Mouse (Mus musculus) kidney, embryonic 16.5 days (tissue): Measurements from ENCODE around the gene Borcs7. TPM values are rescaled to one million over a fixed set of nuclear protein-coding genes. Genes with fewer than 3 reads are reported as not detected.

Experiments used
- ATAC-seq: fragments of 200-750 bp; cut with Nextera tagmentation; 2 replicates; pipeline ENCODE4 v1.8.0; 2017; ENCODE audit warnings: moderate TSS enrichment; ENCODE audit not compliant: low FRiP score, low TSS enrichment
- H3K27ac ChIP-seq: fragments of 300-500 bp; sonication (generic); 2 replicates; pipeline ENCODE4 v1.5.1; 2014; ENCODE audit warnings: low read length
- H3K27me3 ChIP-seq: fragments of 300-500 bp; sonication (generic); 2 replicates; pipeline ENCODE4 v1.6.1; 2014; ENCODE audit warnings: low read length, control low read depth, mixed read lengths; ENCODE audit not compliant: insufficient read depth
- H3K36me3 ChIP-seq: fragments of 300-500 bp; sonication (generic); 2 replicates; pipeline ENCODE4 v1.6.1; 2014; ENCODE audit warnings: low read length, control low read depth, mixed read lengths; ENCODE audit not compliant: insufficient read depth
- H3K4me1 ChIP-seq: fragments of 300-500 bp; sonication (generic); 2 replicates; pipeline ENCODE4 v1.6.1; 2014; ENCODE audit warnings: low read length, control low read depth, mixed read lengths; ENCODE audit not compliant: insufficient read depth
- H3K4me2 ChIP-seq: fragments of 300-500 bp; sonication (generic); replicated peaks from 2 replicates; pipeline ENCODE4 v1.6.1; 2014; ENCODE audit warnings: low read depth, low read length
- H3K4me3 ChIP-seq: fragments of 300-500 bp; sonication (generic); 2 replicates; pipeline ENCODE4 v1.5.1; 2014; ENCODE audit warnings: mild to moderate bottlenecking, low read length
- H3K9ac ChIP-seq: fragments of 300-500 bp; sonication (generic); replicated peaks from 2 replicates; pipeline ENCODE4 v1.6.1; 2014; ENCODE audit warnings: low read length
- H3K9me3 ChIP-seq: fragments of 300-500 bp; sonication (generic); 2 replicates; pipeline ENCODE4 v1.6.1; 2016; ENCODE audit warnings: low read length, control low read depth
- WGBS: fragments of 180-500 bp; shearing (Covaris S2); extraction: QIAGEN DNeasy Blood & Tissue Kit; methylation state at CpG from one replicate; pipeline ENCODE4 v1.1.7; 2014; 5-methylcytosine and 5-hydroxymethylcytosine counted together
- polyA plus RNA-seq: library from polyadenylated mRNA; unstranded; fragments of >200 nt; fragmentation: Nextera tagmentation; extraction: Ambion mirVana; gene quantifications from 2 replicates; pipeline ENCODE4 v1.2.1, GENCODE M21; 2015

Gene Borcs7
- polyA plus RNA-seq, 1 experiment from 2014 or later: 15.6 TPM

DNA sequence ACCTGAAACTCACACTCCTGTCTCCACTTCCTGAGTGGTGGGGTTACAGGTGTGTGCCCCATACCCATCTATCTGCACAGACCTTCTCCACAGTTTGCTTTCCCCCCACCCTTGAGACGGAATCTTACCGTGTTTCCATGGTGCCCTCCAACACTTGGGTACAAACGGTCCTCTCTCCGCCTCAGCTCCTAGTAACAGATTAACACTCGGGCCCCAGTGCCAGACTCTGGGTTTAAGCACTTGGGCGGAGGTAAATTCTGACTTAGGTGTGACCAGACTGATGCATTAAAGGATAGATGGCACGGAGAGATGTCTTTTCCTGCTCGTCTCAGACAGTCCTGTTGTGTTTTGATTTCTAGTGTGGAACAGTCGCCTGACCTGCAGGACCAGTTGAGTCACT, 11.4 kb downstream of the Borcs7 start:
- H3K27me3 ChIP-seq: peaks cover 3% of the 10 kb centered on the region; the same call in 1 of the 2 replicates
- no peak overlapping the region for H3K27ac ChIP-seq
- H3K4me3 ChIP-seq: no peak overlapping the region
- WGBS: 74% methylated on average over 9 of the region's 9 CpGs
- H3K4me1 ChIP-seq: peaks cover 8% of the 10 kb centered on the region; the same call in 1 of the 2 replicates
- no peak for ATAC-seq
- no peaks in the 10 kb centered on the region for H3K9me3 ChIP-seq
- H3K36me3 ChIP-seq: 0 out of 2 replicates have a peak, but pooled peaks cover 4% of the 10 kb centered on the region
- no peak overlapping the region for H3K4me2 ChIP-seq
- H3K9ac ChIP-seq: no peak overlapping the region

DNA sequence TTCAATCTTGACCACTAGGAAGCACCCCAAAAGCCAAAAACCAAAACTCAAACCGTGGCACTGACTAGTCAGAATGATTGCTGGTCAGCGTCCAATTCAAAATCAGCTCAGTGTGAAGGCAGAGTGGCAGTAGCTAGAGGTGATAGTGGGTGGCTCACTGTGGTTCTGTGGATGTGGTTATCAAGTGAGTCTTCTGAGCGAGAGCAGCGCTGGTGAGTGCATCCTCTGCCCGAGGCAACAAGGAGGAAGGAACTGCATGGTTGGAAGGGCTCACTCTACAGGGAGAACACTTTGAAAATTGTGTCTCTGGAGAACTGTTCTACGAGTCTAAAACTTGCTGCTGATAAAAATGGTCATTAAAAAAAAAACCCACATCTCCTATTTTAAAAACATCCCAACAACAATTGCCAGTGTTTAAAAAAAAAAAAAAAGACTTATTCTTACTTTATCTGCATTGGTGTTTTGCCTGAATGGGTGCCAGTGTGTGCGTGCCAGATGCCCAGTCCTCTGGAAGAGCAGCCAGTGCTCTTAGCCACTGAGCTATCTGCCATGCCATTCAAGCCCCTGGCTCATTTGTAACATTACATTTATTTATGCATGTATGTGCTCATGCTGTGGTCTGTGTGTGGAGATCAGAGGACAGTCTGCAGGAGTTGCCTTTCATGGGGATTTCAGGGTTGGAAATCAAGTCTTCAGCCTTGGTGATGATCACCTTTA, 16.2 kb downstream of the Borcs7 start:
- no peaks in the 10 kb centered on the region for H3K9me3 ChIP-seq
- peaks cover 3% of the 10 kb centered on the region; the same call in 1 of the 2 replicates for H3K27me3 ChIP-seq
- peaks cover 19% of the 10 kb centered on the region for H3K4me1 ChIP-seq
- no peak overlapping the region for H3K27ac ChIP-seq
- 0 out of 2 replicates have a peak, but pooled peaks cover 4% of the 10 kb centered on the region for H3K36me3 ChIP-seq
- ATAC-seq: no peak
- WGBS: 66% methylated on average over 7 of the region's 7 CpGs
- H3K4me3 ChIP-seq: no peak overlapping the region
- H3K4me2 ChIP-seq: no peak overlapping the region
- H3K9ac ChIP-seq: no peak overlapping the region

DNA sequence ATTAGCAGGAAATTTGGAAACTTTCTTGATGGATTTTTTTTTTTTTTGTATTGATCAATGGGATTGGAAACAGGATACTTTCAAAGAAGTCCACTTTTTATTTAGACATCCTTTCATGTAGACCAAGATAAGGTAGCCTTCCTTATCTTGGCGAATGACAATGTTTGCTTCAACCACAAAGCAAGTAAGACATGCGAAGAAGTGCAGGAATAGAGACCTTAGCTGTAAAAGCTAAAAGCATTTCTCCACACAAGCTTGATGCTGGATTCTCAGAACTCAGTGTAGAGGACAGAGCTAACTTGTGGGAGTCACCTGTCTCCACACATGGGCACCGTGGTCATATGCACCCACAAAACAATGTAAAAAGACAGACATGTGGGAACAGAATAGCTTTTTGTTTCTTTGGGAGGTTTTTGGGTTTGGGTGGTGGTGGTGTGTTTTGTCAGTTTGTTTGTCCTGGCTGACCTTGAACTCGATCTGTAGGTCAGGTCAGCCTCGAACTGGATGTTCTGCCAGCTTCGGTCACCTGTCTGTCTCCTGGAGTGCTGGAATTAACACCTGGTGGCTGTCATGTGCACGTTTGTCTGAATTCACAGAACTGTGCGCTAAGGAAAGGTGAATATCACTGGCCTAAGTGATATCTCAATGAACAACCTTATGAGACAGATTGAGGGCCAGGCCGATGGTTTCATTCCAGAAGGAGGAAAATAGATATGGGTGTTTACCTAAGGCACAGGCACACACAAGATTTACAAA, 17.0 kb downstream of the Borcs7 start:
- no peak overlapping the region for H3K27ac ChIP-seq
- WGBS: 65% methylated on average over 9 of the region's 9 CpGs
- peak overlapping the region; percentile 84 for H3K4me2 ChIP-seq
- no peaks in the 10 kb centered on the region for H3K36me3 ChIP-seq
- H3K4me1 ChIP-seq: peaks cover 19% of the 10 kb centered on the region
- H3K27me3 ChIP-seq: peaks cover 3% of the 10 kb centered on the region; the same call in 1 of the 2 replicates
- H3K9me3 ChIP-seq: no peaks in the 10 kb centered on the region
- H3K4me3 ChIP-seq: peak overlapping the region; percentile 54
- ATAC-seq: no peak; the same call in 1 of the 2 replicates
- peak overlapping the region; percentile 74 for H3K9ac ChIP-seq

DNA sequence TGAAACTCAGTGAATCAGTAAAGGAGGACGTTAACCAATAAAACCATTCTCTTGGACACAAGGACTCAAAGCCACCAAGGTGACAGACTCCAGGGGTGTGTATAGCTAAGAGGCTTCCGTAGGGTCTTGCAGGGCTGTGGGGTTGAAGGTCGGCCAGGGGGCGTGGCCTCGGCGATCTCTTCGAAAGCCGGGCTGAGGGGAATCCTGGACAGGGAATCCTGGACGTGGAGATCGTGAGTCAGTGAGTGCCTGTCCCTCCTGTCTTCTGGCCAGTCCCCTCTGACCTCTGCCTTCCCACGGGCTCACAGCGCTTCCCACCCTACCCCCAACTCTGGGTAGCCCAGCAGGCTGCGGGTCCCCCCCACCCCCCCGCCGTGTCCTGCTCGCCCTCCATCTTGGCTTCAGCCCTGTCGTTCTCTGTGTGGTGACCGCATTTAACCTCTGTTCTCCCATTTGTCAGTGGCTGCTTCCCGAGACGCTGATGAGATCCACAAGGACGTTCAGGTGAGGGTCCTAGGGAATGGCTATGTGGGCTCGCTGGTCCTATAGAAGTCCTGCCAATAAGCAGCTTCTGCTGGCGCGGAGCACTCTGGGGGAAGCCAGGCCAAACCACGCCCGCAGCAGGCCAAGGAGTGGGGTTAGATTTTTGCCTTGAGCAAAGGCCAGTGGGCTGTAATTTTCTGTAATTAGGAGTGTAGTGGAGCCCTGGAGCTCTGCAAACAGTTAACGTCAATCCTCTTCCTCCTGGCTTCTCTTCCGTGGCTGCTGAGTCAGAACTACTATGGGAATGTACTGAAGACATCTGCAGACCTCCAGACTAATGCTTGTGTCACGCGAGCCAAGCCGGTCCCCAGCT, 17.8 kb downstream of the Borcs7 start, which contains the start of gene As3mt:
As3mt (plus strand) TSS at position 163 of the 856 bp plus-strand sequence.
- Histone ChIP-seq H3K4me1 (peaks cover 19% of the 10 kb centered on the region), H3K36me3 (no peaks in the 10 kb centered on the region), H3K4me3 (peak within 1 kb of the TSS; percentile 54), H3K9ac (peak within 1 kb of the TSS; percentile 74), H3K27ac (peak within 1 kb of the TSS; percentile 49; the same call in 1 of the 2 replicates), H3K4me2 (peak within 1 kb of the TSS; percentile 84), H3K27me3 (peaks cover 3% of the 10 kb centered on the region; the same call in 1 of the 2 replicates), H3K9me3 (no peaks in the 10 kb centered on the region)
- ATAC-seq: peak; percentile 90
- 8% methylated on average over 31 of the region's 31 CpGs for WGBS

DNA sequence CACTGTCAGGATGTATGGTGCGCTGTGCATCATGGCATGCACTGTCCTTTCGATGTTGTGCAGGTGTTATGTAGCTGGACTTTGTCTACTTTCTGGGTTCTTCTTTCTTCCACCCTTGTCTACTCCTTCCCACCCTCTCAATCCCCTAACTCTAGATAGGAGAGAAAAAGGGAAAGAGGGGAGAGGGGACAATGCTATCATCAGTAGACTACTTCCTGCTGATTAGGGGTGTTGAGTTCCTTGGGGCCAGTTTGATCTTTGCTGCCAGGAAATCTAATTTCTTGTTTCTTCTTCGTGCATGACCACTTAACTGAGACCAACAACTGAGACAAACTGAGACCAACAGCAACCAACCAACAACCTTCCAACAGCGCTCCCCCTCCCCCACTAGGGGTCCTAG, 20.9 kb downstream of the Borcs7 start:
- WGBS: 88% methylated on average over 4 of the region's 4 CpGs
- no peak overlapping the region for H3K4me3 ChIP-seq
- no peaks in the 10 kb centered on the region for H3K27me3 ChIP-seq

DNA sequence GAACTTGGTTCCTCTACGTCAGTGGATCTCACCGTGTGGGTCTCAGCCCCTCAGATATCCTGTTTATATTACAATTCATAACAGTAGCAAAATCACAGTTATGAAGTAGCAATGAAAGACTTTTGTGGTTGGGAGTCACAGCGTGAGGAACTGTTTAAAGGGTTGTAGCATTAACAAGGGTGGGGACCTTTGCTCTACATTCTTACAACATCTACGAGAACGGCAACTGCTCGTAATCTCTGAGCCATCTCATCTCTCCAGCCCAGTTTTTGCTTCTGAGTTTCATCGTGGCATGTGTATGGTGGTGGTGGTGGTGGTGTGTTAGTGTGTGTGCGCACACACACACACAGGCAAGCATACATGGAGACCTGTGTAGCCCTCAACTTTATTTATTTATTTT, 24.5 kb downstream of the Borcs7 start:
- H3K27ac ChIP-seq: no peak overlapping the region
- H3K27me3 ChIP-seq: no peaks in the 10 kb centered on the region
- H3K4me2 ChIP-seq: no peak overlapping the region
- no peaks in the 10 kb centered on the region for H3K4me1 ChIP-seq
- no peak for ATAC-seq
- WGBS: 92% methylated on average over 8 of the region's 8 CpGs
- H3K9ac ChIP-seq: no peak overlapping the region
- peaks cover 12% of the 10 kb centered on the region for H3K36me3 ChIP-seq
- peaks cover 7% of the 10 kb centered on the region; the same call in 1 of the 2 replicates for H3K9me3 ChIP-seq
- no peak overlapping the region for H3K4me3 ChIP-seq

More for the DNA sequence above, 20.9 kb downstream of the Borcs7 start:
- H3K4me2 ChIP-seq: no peak overlapping the region
- H3K4me1 ChIP-seq: peaks cover 19% of the 10 kb centered on the region
- no peaks in the 10 kb centered on the region for H3K9me3 ChIP-seq
- no peak overlapping the region for H3K27ac ChIP-seq
- H3K36me3 ChIP-seq: peaks cover 6% of the 10 kb centered on the region; the same call in 1 of the 2 replicates
- no peak for ATAC-seq
- H3K9ac ChIP-seq: no peak overlapping the region

DNA sequence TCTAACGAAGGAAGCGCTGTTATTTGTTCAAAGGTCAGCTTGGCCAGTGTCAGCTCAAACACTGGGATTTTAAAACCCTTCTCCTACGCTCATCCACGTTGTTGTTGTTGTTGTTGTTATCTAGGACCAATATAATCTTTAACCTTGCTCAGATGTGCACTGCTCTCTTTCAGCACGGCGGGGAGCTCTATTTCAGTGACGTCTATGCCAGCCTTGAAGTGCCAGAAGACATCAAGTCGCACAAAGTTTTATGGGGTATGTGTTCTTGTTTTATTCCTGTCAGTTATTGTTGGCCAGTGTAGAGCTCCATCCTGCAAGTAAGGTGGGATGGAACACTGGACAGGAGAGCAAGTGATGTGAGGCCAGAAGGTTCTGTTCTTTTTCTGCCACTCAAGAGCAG, 25.3 kb downstream of the Borcs7 start:
- H3K4me2 ChIP-seq: no peak overlapping the region
- H3K9me3 ChIP-seq: peaks cover 7% of the 10 kb centered on the region; the same call in 1 of the 2 replicates
- no peak overlapping the region for H3K9ac ChIP-seq
- WGBS: 83% methylated on average over 8 of the region's 8 CpGs
- H3K27me3 ChIP-seq: no peaks in the 10 kb centered on the region
- peaks cover 16% of the 10 kb centered on the region for H3K36me3 ChIP-seq
- no peak overlapping the region for H3K4me3 ChIP-seq
- no peaks in the 10 kb centered on the region for H3K4me1 ChIP-seq
- no peak for ATAC-seq
- H3K27ac ChIP-seq: no peak overlapping the region

DNA sequence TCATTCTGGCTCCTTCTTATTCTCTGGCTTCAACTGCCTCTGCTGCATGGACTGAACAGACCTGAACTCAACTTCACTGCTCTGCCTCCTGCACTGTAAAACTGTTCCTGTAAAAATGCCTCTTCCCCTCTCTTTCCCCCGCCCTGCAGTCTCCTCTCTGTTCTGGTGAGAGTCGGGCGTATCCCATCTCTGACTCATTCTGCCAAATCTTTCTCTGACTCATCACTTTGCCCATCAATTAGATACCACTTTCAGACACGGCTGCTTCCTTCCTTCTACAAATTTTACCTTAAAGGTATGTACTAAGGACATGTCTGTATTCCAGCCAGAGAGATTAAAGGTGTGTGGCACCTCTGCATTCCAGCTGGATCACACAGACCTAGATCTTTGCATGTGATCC, 28.4 kb downstream of the Borcs7 start:
- no peaks in the 10 kb centered on the region for H3K4me1 ChIP-seq
- H3K9me3 ChIP-seq: peaks cover 7% of the 10 kb centered on the region; the same call in 1 of the 2 replicates
- H3K4me2 ChIP-seq: no peak overlapping the region
- H3K9ac ChIP-seq: no peak overlapping the region
- H3K27ac ChIP-seq: no peak overlapping the region
- no peak overlapping the region for H3K4me3 ChIP-seq
- no peaks in the 10 kb centered on the region for H3K27me3 ChIP-seq
- no peak for ATAC-seq
- 84% methylated on average over 4 of the region's 4 CpGs for WGBS
- peaks cover 23% of the 10 kb centered on the region for H3K36me3 ChIP-seq

DNA sequence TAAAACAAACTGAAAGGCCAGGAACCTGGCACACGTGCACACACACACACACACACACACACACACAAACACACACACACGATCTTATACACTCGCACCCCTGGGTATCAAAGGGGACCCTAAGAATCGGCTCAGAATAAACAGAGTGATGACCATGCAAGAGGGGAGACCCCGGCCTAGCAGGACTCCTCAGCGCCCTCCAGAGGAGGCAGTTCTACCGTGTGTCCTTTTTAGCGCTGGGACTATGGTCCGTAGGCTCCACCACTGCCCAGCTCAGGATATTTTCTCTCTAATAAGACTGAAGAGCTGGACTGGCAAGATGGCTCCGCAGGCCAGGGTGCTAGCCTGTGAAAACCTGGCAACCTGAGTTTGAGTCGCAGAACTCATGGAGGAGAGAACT, 34.7 kb downstream of the Borcs7 start:
- peaks cover 11% of the 10 kb centered on the region; the same call in 1 of the 2 replicates for H3K36me3 ChIP-seq
- no peak overlapping the region for H3K27ac ChIP-seq
- WGBS: 71% methylated on average over 11 of the region's 11 CpGs
- no peak overlapping the region for H3K9ac ChIP-seq
- H3K27me3 ChIP-seq: no peaks in the 10 kb centered on the region
- H3K4me2 ChIP-seq: no peak overlapping the region
- ATAC-seq: no peak
- H3K9me3 ChIP-seq: no peaks in the 10 kb centered on the region; the same call in 1 of the 2 replicates
- no peak overlapping the region for H3K4me3 ChIP-seq
- peaks cover 7% of the 10 kb centered on the region; the same call in 1 of the 2 replicates for H3K4me1 ChIP-seq
